Mouse (Mus musculus) bone marrow macrophage, adult 2 months (primary cell): ENCODE data around the gene Katnb1.

Source experiments
- CTCF ChIP-seq: IDR thresholded peaks from 2 replicates; pipeline ENCODE4 v1.5.1; 2012; ENCODE audit warnings: low read depth, mild to moderate bottlenecking, low read length, moderate library complexity
- POLR2A ChIP-seq: IDR thresholded peaks from 2 replicates; pipeline ENCODE4 v1.6.1; 2012; ENCODE audit warnings: mild to moderate bottlenecking, low read depth, low read length, borderline replicate concordance

DNA sequence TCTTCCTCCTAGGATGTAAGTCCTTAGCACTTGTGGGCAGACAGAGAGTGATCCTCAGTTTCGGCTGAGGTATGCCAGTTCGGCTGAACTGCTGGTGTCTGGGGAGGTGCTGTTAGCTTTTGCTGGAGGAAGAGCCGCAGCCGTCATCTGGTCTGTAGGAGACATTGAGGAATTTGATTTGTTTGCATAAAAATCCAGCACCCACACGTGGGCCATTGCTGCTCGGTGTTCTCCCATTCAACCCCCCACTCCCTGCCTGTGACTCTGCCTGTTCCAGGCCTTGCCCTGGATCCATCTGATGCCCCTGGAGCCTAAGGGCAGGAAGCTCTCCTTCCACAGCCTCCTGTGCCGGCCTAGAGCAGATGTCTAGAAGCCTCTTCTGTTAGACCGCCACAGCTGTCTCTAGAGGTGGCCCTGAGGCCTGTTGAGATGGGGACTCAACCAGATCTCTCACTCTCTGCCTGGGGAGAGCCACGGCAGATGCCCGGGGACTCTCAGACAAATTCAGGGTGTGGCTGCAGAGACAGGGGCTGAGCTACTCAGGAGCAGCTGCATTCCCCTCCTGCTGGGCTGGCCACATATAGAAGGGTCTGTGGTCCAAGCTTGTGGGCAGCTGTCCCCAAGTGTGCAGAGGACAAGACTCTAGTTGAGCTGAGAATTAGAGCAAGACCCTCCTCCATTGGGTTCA lies 3.9 kb downstream of the Katnb1 start:
- TF ChIP-seq POLR2A (no peak), CTCF (no peak)
